Mouse (Mus musculus): Measurements from ENCODE around the gene Hk3.

Hk3 gene

DNA sequence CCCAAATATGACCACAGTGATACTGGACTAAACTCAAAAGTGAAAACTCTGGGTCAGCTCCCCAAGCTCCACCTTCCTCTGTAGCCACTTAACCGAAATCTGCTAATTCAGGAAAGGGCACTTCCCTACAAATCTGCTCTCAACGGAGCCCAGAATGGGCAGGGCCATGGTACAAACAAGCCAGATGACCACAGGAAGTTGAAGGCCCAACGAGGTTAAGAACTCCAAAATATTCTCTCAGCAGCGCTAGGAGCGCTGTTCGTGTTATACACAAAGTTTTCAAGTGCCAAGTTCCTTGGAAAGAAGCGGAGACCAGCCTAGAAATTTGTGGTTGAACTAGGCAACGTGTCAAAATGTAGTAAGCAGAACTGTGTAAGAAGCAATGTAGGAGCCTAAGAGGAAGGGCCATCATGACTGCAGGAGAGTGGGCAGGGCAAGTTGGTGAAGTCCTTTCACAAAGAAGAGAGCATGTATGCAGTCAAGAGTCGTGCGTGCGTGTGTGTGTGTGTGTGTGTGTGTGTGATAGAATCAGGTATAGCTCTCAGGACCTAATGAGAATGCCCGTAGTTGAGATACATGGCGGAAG, at the start of gene Hk3:
Gene Hk3 (minus strand): TSS at position 192 of the 586 bp plus-strand sequence.
- Histone ChIP-seq H3K27me3 (ENCODE audit: control insufficient read depth, insufficient read depth, low read length, poor library complexity, severe bottlenecking) (no peaks in the 10 kb centered on the region), H3K36me3 (ENCODE audit: control insufficient read depth, insufficient read depth, low read length, poor library complexity, severe bottlenecking) (peaks cover 2% of the 10 kb centered on the region; the same call in 1 of the 2 replicates)
- DNase-seq (ENCODE audit: low read depth, low spot score) = no peak

DNA sequence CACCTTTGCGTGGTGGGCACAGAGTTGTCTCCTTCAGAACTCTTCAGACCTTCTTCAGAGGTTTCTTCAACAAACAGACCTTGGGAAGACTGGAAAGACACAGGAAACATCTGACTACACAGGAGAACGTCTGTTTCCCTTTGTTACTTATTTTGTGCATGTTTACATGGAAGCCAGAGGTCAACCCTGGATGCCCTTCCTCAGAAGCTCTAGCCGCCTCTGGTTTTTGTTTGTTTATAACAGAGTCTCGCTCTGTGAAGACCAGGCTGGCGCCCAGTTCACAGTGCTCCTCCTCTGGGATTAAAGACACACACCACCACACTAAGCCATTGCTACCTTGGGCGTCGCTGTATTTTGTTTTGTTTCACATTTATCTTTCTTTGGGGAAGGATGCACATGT, 48.5 kb upstream of the Hk3 start:
- DNase-seq (ENCODE audit: low read depth, low spot score) = no peak
- 0 out of 2 replicates have a peak, but pooled peaks cover 7% of the 10 kb centered on the region for H3K36me3 ChIP-seq (ENCODE audit: control insufficient read depth, insufficient read depth, low read length, poor library complexity, severe bottlenecking)
- no peaks in the 10 kb centered on the region for H3K27me3 ChIP-seq (ENCODE audit: control insufficient read depth, insufficient read depth, low read length, poor library complexity, severe bottlenecking)

DNA sequence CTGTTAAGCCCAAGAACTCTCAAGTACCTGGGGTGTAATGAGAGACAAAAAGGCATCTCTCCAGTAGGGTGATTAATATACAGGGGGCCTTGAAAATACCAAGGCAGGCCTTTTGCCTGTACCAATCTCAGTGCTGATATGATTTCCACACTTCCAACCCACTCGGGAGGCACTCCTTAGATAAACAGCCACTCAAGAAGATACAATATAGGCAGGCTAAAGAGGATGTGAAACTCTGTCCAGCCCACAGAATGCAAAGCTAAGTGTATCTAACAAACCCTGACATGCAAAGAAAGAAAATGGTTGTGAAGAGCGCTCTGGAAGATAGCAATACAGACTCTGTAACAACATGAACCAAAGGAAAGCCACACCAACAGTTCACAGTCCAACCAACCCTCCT, 42.1 kb upstream of the Hk3 start:
- no peaks in the 10 kb centered on the region for H3K27me3 ChIP-seq (ENCODE audit: control insufficient read depth, insufficient read depth, low read length, poor library complexity, severe bottlenecking)
- peak; percentile 71 for DNase-seq (ENCODE audit: low read depth, low spot score)
- H3K36me3 ChIP-seq (ENCODE audit: control insufficient read depth, insufficient read depth, low read length, poor library complexity, severe bottlenecking) = 0 out of 2 replicates have a peak, but pooled peaks cover 1% of the 10 kb centered on the region

DNA sequence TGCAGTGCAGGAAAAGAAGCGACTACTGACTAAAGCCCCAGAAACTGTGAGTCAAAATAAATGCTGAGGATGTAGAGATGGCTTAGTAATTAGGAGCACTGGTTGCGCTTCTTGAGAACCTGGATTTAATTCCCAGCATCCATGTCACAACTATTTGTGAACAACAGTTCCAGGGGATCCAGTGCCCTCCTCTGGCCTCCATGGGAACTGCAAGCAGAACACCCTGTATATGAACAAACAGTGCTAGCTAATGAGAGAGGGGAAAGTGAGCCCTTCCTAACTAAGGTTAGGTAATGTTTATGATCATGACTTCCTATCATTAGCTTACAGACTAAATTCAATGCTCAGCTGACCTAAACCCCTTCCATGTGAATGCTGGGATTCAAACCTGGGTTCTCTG, 36.9 kb upstream of the Hk3 start:
- Histone ChIP-seq H3K36me3 (ENCODE audit: control insufficient read depth, insufficient read depth, low read length, poor library complexity, severe bottlenecking) (peaks cover 2% of the 10 kb centered on the region; the same call in 1 of the 2 replicates), H3K27me3 (ENCODE audit: control insufficient read depth, insufficient read depth, low read length, poor library complexity, severe bottlenecking) (no peaks in the 10 kb centered on the region)
- peak; percentile 54 for DNase-seq (ENCODE audit: low read depth, low spot score)

DNA sequence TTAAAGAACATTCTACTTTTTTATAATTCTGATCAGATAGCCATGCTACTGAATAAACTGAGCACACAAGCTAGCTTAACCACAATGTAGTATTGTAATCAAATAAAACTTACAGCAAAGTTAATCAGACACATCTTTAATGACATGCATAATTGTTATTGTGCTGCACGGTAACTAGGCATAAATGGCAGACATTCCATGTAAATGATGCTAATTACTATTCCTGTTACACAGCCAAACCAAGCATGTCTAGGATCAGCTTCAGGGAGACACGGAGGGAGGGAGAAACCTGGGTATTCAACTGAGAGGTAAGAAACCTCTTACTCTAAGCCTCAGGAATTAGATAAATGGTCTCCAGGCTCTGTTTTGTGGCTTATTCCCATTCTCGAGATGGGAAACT, 26.5 kb upstream of the Hk3 start:
- Histone ChIP-seq H3K27me3 (ENCODE audit: control insufficient read depth, insufficient read depth, low read length, poor library complexity, severe bottlenecking) (no peaks in the 10 kb centered on the region), H3K36me3 (ENCODE audit: control insufficient read depth, insufficient read depth, low read length, poor library complexity, severe bottlenecking) (peaks cover 7% of the 10 kb centered on the region)
- no peak for DNase-seq (ENCODE audit: low read depth, low spot score)

DNA sequence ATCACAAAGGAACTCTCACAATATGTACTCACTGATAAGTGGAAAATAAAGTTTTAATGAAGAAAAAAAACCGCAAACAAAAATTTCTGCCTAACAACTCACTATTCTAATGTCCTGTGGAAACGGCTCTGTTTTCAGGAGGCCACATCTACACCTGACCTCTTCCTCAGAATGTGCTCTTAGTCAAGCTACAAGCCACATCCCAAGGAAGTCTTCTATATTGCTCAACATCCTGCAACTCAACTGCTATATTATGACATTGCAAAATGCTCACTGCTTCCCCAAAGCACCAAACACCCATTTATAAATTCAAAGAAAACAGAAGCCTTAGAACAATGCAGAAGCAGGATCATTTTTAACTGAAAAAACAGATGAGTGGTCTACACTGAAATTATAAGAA, 18.8 kb upstream of the Hk3 start:
- 0 out of 2 replicates have a peak, but pooled peaks cover 2% of the 10 kb centered on the region for H3K36me3 ChIP-seq (ENCODE audit: control insufficient read depth, insufficient read depth, low read length, poor library complexity, severe bottlenecking)
- no peak for DNase-seq (ENCODE audit: low read depth, low spot score)
- no peaks in the 10 kb centered on the region for H3K27me3 ChIP-seq (ENCODE audit: control insufficient read depth, insufficient read depth, low read length, poor library complexity, severe bottlenecking)

DNA sequence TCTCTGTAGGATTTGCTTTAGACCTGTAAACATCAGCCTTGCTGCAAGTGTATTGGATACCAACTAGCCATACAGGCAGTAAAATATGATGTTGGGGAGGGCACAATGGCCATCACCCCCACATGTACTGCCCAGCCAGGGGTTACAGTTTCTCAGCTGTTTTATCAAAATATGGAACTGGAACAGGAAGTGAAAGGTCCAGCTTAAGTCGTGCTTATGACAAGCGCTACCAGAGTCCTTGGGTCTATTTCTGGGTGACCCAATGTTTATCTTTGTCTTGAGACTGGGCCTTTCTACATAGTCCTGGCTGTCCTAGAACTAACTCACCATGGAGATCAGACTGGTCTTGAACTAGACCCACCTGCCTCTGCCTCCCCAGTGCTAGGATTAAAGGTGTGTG, 3.0 kb upstream of the Hk3 start:
- peak; percentile 41 for DNase-seq (ENCODE audit: low read depth, low spot score)
- no peaks in the 10 kb centered on the region for H3K27me3 ChIP-seq (ENCODE audit: control insufficient read depth, insufficient read depth, low read length, poor library complexity, severe bottlenecking)
- peaks cover 2% of the 10 kb centered on the region; the same call in 1 of the 2 replicates for H3K36me3 ChIP-seq (ENCODE audit: control insufficient read depth, insufficient read depth, low read length, poor library complexity, severe bottlenecking)

DNA sequence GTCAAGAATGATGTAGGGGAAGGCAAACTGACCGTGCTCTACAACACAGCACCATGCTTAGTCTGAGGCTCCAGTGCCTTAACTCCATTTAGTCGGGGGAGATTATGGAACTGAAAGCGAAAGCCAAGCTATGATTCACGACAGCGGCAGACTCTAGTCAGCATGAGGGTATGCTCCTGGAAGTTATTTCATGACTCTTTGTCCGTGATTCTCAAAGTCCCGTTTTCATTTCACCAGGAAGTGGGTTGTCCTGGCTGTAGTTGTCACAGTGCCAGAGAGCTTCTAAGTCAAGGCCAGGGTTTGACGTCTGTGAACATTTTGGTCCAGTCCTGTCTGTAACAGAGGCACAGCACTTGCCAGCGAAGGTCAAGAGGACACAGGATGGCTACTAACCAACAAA, 1.5 kb upstream of the Hk3 start:
- Histone ChIP-seq H3K27me3 (ENCODE audit: control insufficient read depth, insufficient read depth, low read length, poor library complexity, severe bottlenecking) (no peaks in the 10 kb centered on the region), H3K36me3 (ENCODE audit: control insufficient read depth, insufficient read depth, low read length, poor library complexity, severe bottlenecking) (peaks cover 2% of the 10 kb centered on the region; the same call in 1 of the 2 replicates)
- peak; percentile 60 for DNase-seq (ENCODE audit: low read depth, low spot score)

DNA sequence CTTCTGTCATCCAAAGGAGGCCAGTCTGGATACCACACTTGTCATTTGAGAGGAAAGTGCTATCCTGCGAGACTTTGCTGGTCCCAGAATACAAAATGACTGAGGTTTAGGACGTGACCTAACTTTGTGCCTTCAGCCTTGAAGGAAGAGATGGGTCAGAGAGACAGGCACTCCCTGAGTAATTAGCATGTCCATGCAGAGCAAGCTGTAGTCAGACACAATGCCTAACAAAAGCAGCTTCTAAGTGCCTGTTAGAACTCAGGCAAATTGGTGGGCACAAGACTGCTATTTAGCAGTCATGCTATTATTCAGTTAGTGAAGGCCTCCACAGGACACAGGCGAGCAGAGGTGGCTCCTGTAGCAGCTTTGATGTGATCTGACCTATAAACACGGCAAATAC, 1.1 kb upstream of the Hk3 start:
- peaks cover 2% of the 10 kb centered on the region; the same call in 1 of the 2 replicates for H3K36me3 ChIP-seq (ENCODE audit: control insufficient read depth, insufficient read depth, low read length, poor library complexity, severe bottlenecking)
- no peaks in the 10 kb centered on the region for H3K27me3 ChIP-seq (ENCODE audit: control insufficient read depth, insufficient read depth, low read length, poor library complexity, severe bottlenecking)
- DNase-seq (ENCODE audit: low read depth, low spot score) = no peak

DNA sequence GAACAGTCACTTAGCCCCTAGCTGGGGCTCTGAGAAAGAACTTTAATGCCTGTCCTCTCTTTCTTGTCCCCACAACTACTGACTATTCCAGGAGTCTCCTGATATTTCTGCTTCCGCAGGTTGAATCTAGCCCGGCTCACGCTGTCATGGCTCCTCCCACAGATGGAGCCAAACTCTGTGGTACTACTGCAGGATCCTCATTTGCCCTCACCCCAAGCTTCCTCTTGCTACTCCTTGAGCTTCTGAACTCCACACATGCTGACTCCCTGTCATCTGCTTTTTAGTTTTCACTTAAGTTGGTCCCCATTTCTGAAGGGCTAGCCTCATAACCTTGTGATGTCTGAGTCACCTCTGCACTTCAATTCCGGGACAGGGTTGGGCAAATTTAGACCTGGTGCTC, 1.1 kb downstream of the Hk3 start:
- no peaks in the 10 kb centered on the region for H3K36me3 ChIP-seq (ENCODE audit: control insufficient read depth, insufficient read depth, low read length, poor library complexity, severe bottlenecking)
- H3K27me3 ChIP-seq (ENCODE audit: control insufficient read depth, insufficient read depth, low read length, poor library complexity, severe bottlenecking) = no peaks in the 10 kb centered on the region
- no peak for DNase-seq (ENCODE audit: low read depth, low spot score)

DNA sequence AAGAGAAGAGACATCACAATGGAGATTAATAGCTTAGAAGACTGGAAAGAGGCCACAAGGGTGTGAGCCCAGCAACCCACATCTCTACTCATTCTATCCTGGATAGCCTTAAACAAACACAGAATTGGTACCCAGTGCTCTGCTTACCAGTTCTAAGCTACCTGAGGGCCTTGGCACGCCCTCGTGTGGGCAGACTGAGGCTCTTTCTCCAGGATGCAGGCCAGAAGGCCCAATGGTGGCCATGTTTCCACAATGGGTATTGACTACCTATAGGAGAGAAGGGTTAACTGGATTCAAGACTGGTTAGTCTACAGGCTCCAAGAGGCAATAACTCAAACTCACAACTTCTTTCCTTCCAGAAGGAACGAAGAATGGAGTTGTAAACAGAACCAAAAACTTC, 2.0 kb downstream of the Hk3 start:
- no peak for DNase-seq (ENCODE audit: low read depth, low spot score)
- no peaks in the 10 kb centered on the region for H3K36me3 ChIP-seq (ENCODE audit: control insufficient read depth, insufficient read depth, low read length, poor library complexity, severe bottlenecking)
- H3K27me3 ChIP-seq (ENCODE audit: control insufficient read depth, insufficient read depth, low read length, poor library complexity, severe bottlenecking) = no peaks in the 10 kb centered on the region

DNA sequence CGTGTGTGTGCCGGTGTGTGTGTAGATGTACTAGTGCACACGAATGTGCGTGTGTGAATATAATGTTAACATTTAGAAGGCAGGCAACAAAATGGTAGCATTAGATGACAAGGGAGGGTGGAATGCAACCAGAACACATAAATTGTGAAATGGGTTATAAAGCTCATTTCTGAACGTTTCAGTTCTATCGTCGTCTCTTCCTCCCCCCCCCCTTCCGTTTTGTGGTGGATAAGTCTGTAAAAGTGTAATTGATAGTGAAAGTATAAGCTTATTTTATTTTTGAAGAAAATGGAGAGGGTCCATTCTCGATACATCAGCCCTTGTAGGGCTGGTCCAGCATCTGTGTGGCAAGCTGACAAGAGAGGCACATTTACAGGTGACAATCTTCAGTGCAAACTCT, 2.5 kb downstream of the Hk3 start:
- Histone ChIP-seq H3K27me3 (ENCODE audit: control insufficient read depth, insufficient read depth, low read length, poor library complexity, severe bottlenecking) (no peaks in the 10 kb centered on the region), H3K36me3 (ENCODE audit: control insufficient read depth, insufficient read depth, low read length, poor library complexity, severe bottlenecking) (no peaks in the 10 kb centered on the region)
- DNase-seq (ENCODE audit: low read depth, low spot score) = no peak

DNA sequence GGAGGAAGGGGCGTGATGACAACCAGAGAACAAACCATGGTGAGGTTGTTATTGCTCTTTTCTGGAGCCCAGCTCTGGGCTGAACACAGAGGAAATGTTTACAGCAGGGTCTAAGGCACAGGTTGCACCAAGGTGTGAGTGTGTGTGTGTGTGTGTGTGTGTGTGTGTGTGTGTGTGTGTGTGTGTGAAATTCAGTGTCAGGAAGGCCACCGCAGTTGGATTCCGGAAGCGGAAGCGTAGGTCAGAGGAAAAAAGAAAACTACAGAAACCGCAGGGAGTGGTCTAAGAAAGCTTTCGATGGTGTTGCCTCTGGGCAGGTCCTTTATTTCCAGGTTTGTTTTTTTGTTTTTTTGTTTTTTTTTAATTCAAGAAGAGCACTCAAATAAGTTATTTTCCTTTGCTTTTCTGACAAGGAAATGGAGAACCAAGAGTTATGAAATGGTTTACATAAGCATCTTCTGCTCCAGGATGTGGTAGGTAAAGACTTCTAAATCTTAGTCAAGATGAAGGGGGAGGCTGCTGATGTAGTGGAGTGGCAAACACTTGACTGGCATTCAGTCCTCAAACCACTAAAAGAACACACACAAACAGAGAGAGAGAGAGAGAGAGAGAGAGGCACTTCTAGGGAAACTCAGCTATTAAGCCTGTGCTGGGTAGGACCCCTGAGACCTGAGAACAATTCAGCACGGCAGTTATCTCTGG, 3.1 kb downstream of the Hk3 start:
- Histone ChIP-seq H3K27me3 (ENCODE audit: control insufficient read depth, insufficient read depth, low read length, poor library complexity, severe bottlenecking) (no peaks in the 10 kb centered on the region), H3K36me3 (ENCODE audit: control insufficient read depth, insufficient read depth, low read length, poor library complexity, severe bottlenecking) (no peaks in the 10 kb centered on the region)
- no peak for DNase-seq (ENCODE audit: low read depth, low spot score)

DNA sequence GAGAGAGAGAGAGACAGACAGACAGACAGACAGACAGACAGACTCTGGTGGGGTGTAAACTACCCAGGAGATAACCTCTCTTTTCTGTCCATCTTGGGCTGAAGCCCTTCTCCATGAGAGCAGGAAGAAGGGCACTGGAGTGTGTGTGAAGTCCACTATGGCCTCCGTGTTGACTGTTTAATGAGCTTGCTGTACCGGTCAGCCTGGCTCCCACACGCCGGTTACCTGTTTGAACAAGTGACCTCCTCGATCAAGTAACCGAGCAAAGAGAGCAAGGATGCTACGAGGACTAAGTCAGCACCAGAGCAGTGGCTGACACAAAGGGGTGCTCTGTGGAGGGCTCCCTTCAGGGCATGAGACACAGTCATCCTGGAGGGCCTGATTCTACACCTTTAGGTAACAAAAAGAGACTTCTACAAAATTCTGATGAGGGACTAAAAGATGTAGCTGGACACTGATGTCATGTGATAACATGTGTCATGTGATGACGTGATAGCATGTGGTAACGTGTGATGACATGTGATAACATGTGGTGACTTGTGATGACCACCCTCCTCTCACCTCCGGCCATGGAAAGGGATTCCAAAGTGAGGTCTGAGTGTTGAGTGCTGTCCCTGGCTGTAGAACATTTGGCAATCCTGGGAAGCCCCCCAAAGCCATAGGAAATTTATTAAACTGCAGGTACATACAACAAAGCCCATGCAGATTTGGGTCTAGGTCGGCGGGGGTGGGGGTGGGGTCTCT, 3.9 kb downstream of the Hk3 start:
- no peak for DNase-seq (ENCODE audit: low read depth, low spot score)
- Histone ChIP-seq H3K27me3 (ENCODE audit: control insufficient read depth, insufficient read depth, low read length, poor library complexity, severe bottlenecking) (no peaks in the 10 kb centered on the region), H3K36me3 (ENCODE audit: control insufficient read depth, insufficient read depth, low read length, poor library complexity, severe bottlenecking) (no peaks in the 10 kb centered on the region)

DNA sequence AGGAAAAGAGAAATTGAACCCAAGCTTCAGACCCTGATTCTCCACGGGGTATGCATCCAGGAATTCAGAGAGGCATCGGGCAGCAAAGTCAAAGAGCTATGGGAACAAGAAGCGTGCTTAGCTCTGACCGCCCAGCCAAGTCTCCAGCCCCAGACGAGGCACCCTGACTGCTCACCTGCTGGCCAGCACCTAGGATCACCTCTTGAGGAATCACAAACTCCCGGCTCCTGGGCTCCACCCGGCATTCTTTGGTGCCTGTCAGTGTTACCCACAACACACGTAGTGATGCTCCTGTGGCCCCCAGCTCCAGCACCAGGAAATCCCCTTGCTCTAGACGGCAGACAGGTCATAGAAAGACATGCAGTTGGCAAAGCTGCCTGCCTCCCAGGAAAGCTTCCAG, 6.7 kb downstream of the Hk3 start:
- DNase-seq (ENCODE audit: low read depth, low spot score) = no peak

More for the DNA sequence above, 6.7 kb downstream of the Hk3 start:
- Histone ChIP-seq H3K27me3 (ENCODE audit: control insufficient read depth, insufficient read depth, low read length, poor library complexity, severe bottlenecking) (no peaks in the 10 kb centered on the region; the same call in 1 of the 2 replicates), H3K36me3 (ENCODE audit: control insufficient read depth, insufficient read depth, low read length, poor library complexity, severe bottlenecking) (no peaks in the 10 kb centered on the region)

Data from splenic B cell, adult 2 months (primary cell).